10 mouse cellular contexts compared by ENCODE assay signal in the genomic region with DNA sequence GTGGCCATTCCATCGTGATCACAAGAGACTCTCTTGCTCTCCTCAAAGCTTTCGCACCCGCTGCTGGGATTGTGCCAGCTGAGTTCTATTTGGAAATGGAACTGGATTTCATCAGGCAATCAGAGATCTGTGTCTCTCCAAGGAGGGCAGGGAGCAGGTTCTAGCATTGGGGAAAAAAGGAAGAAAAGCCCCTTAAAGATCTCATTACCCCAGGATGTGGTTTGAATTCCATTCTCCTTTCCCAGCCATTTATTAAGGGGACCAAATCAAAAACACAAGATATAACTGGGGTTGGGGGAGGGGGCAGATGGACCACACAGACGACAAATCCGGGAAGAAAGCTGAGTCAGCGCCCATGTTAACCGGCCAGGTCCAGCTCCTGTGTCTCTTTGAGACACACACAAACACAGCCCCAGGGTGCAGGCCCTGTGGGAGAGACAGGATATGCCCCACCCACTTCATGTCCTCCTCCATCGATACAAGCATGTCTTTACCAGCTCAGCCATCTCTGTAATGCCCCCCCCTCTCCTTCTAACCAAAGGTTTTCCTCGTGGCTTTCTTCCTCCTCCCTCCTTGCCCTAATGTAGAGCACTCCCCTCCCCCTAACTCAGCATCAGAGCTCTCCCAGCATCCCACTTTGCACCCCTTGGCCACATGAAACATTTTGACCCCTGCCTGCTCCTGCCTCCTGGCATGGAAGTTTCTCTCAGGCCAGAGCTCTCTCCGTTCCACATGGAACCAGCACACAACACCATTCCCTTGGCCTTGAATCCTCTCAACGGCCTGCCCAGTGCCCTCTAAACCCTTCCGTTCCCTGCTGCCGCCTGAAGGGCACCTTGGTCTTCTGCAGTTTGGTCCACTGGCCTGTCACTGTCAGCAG. TPM values are rescaled to one million over a fixed set of nuclear protein-coding genes. Genes with fewer than 3 reads are reported as not detected.
A peak's percentile ranks its signal among the peaks of the same experiment; 100 is the strongest.
DNase-seq lines count a peak whose midpoint lies in the region; ATAC-seq lines count a peak whose summit lies in the region.
"Had no signal": no experiment of that assay in that cellular context is flagged by ENCODE, and none has a peak within 500 bp of the region (broad histone marks: within the 10 kb centered on the region; RNA-seq: fewer than 3 reads in every experiment).

No protein-coding gene starts in this region.

- no peaks in the 10 kb centered on the region for H3K9me3 ChIP-seq in hindbrain, embryonic 10.5 days
- no peaks in the 10 kb centered on the region for H3K9me3 ChIP-seq in hindbrain, embryonic 14.5 days (ENCODE audit: control insufficient read depth, low read length)
- H3K9me3 ChIP-seq in embryonic facial prominence, embryonic 10.5 days: no peaks in the 10 kb centered on the region
- H3K9me3 ChIP-seq: intestine, embryonic 15.5 days; liver, embryonic 15.5 days had no signal

- no peak overlapping the region for H3K4me2 ChIP-seq in hindbrain, embryonic 14.5 days (replicated peaks)
- H3K4me2 ChIP-seq: intestine, embryonic 15.5 days; liver, embryonic 15.5 days had no signal

- peaks cover 40% of the 10 kb centered on the region for H3K4me1 ChIP-seq in hindbrain, embryonic 10.5 days (replicated peaks)
- H3K4me1 ChIP-seq in hindbrain, embryonic 14.5 days (replicated peaks; ENCODE audit: control insufficient read depth, insufficient read depth, low read length): no peaks in the 10 kb centered on the region; the same call in 1 of the 2 replicates
- peaks cover 44% of the 10 kb centered on the region for H3K4me1 ChIP-seq in embryonic facial prominence, embryonic 10.5 days
- H3K4me1 ChIP-seq: liver, embryonic 15.5 days had no signal

- DNase-seq in hindbrain, embryonic 10.5 days (ENCODE audit: low spot score): no peak
- no peak for DNase-seq in hindbrain, embryonic 14.5 days (ENCODE audit: low spot score)
- peak; percentile 59 for DNase-seq in testis, postnatal 10 days (ENCODE audit: low spot score)
- no peak for DNase-seq in testis, postnatal 14 days (ENCODE audit: low spot score)
- DNase-seq in embryonic facial prominence, embryonic 10.5 days (ENCODE audit: low spot score): peak; percentile 50
- no peak for DNase-seq in left cerebral cortex, adult 11 months (ENCODE audit: low spot score)
- DNase-seq: thymus, postnatal 25 days had no signal

- ATAC-seq in hindbrain, embryonic 14.5 days (ENCODE audit: low FRiP score): no peak
- ATAC-seq in inflammation-experienced regulatory T-cells, adult 6 months: no peak
- ATAC-seq: intestine, embryonic 15.5 days had no signal

- no peaks in the 10 kb centered on the region for H3K36me3 ChIP-seq in hindbrain, embryonic 10.5 days
- no peaks in the 10 kb centered on the region for H3K36me3 ChIP-seq in hindbrain, embryonic 14.5 days (replicated peaks; ENCODE audit: control insufficient read depth, insufficient read depth)
- no peaks in the 10 kb centered on the region for H3K36me3 ChIP-seq in embryonic facial prominence, embryonic 10.5 days (replicated peaks)
- H3K36me3 ChIP-seq: intestine, embryonic 15.5 days; liver, embryonic 15.5 days had no signal

- no peaks in the 10 kb centered on the region for H3K27me3 ChIP-seq in hindbrain, embryonic 10.5 days (ENCODE audit: insufficient read depth, poor library complexity, severe bottlenecking)
- no peaks in the 10 kb centered on the region for H3K27me3 ChIP-seq in hindbrain, embryonic 14.5 days (ENCODE audit: control insufficient read depth, insufficient read depth, low read length)
- H3K27me3 ChIP-seq in embryonic facial prominence, embryonic 10.5 days (replicated peaks; ENCODE audit: low read depth, poor library complexity, severe bottlenecking): peaks cover 2% of the 10 kb centered on the region
- H3K27me3 ChIP-seq: intestine, embryonic 15.5 days had no signal

- no peak overlapping the region for H3K9ac ChIP-seq in hindbrain, embryonic 14.5 days
- H3K9ac ChIP-seq: intestine, embryonic 15.5 days; liver, embryonic 15.5 days had no signal

- peak overlapping the region; percentile 35 for H3K27ac ChIP-seq in hindbrain, embryonic 10.5 days
- no peak overlapping the region for H3K27ac ChIP-seq in hindbrain, embryonic 14.5 days
- peak overlapping the region; percentile 77 for H3K27ac ChIP-seq in embryonic facial prominence, embryonic 10.5 days (replicated peaks)
- H3K27ac ChIP-seq: intestine, embryonic 15.5 days; liver, embryonic 15.5 days had no signal

- WGBS in hindbrain, embryonic 10.5 days: 52% methylated on average over 13 of the region's 13 CpGs
- WGBS in hindbrain, embryonic 14.5 days: 54% methylated on average over 13 of the region's 13 CpGs
- WGBS in embryonic facial prominence, embryonic 10.5 days: 39% methylated on average over 13 of the region's 13 CpGs

- H3K4me3 ChIP-seq in hindbrain, embryonic 10.5 days: no peak overlapping the region
- H3K4me3 ChIP-seq in hindbrain, embryonic 14.5 days (replicated peaks; ENCODE audit: low read length): no peak overlapping the region
- no peak overlapping the region for H3K4me3 ChIP-seq in embryonic facial prominence, embryonic 10.5 days
- H3K4me3 ChIP-seq: intestine, embryonic 15.5 days; liver, embryonic 15.5 days had no signal

RNA-seq across cellular contexts. Expression of gene Thy1, which starts 54.0 kb away (rescaled TPM):
- polyA plus RNA-seq in hindbrain, embryonic 10.5 days (2016; fragmentation: Nextera tagmentation; extraction: Ambion mirVana): 0.14 TPM in 1 of 2 replicates, not detected in the other
- 6.2 and 9.6 TPM in 2 replicates for polyA plus RNA-seq in hindbrain, embryonic 14.5 days (2014; fragmentation: Nextera tagmentation; extraction: Ambion mirVana)
- polyA plus RNA-seq in embryonic facial prominence, embryonic 10.5 days (2016; fragmentation: Nextera tagmentation; extraction: Ambion mirVana): 0.39 and 0.41 TPM in 2 replicates
- 100 to 1,000 TPM; 179 to 228 (median 209) TPM for polyA plus RNA-seq in inflammation-experienced regulatory T-cells, adult 6 months (2017; shearing (Covaris generic))

Comparison
In these comparisons a context has a peak if more than half of its experiments do, and no peak if none do; other contexts are left out.
1. DNase-seq: peak in testis, postnatal 10 days (single experiment) and embryonic facial prominence, embryonic 10.5 days (single experiment); none in hindbrain, embryonic 10.5 days (single experiment), hindbrain, embryonic 14.5 days (single experiment), testis, postnatal 14 days (single experiment) and left cerebral cortex, adult 11 months (single experiment).
2. RNA of gene Thy1, which starts 54.0 kb away (polyA plus RNA-seq): 179 to 228 TPM in inflammation-experienced regulatory T-cells, adult 6 months; 6.2 to 9.6 TPM in hindbrain, embryonic 14.5 days, 0.39 to 0.41 TPM in embryonic facial prominence, embryonic 10.5 days and 0.14 TPM in hindbrain, embryonic 10.5 days; every median in the first group is over 10 times any median in the second.